Mouse (Mus musculus): ENCODE data around the gene Sphk1. TPM values are rescaled to one million over a fixed set of nuclear protein-coding genes. Genes with fewer than 3 reads are reported as not detected.

Sphk1 gene
- polyA plus RNA-seq, 1 experiment, result 3.6 TPM

GRCm38 (mm10) chr11:116570821-116571220, 40.1 kb downstream of the Sphk1 start:
- no peak for DNase-seq (ENCODE audit: low read depth)
- TF ChIP-seq CTCF (IDR thresholded peaks at IDR 0.05; ENCODE audit: borderline replicate concordance, extremely low read depth, insufficient read depth, insufficient read length) (no peak), POLR2A (IDR thresholded peaks at IDR 0.05; ENCODE audit: borderline replicate concordance, extremely low read depth, insufficient read depth, insufficient read length, poor library complexity, severe bottlenecking) (no peak)

GRCm38 (mm10) chr11:116571767-116572679, 41.3 kb downstream of the Sphk1 start:
- no peak for DNase-seq (ENCODE audit: low read depth)
- TF ChIP-seq POLR2A (IDR thresholded peaks at IDR 0.05; ENCODE audit: borderline replicate concordance, extremely low read depth, insufficient read depth, insufficient read length, poor library complexity, severe bottlenecking) (no peak), CTCF (IDR thresholded peaks at IDR 0.05; ENCODE audit: borderline replicate concordance, extremely low read depth, insufficient read depth, insufficient read length) (no peak)

GRCm38 (mm10) chr11:116572756-116573543, 42.2 kb downstream of the Sphk1 start:
- TF ChIP-seq CTCF (IDR thresholded peaks at IDR 0.05; ENCODE audit: borderline replicate concordance, extremely low read depth, insufficient read depth, insufficient read length) (no peak), POLR2A (IDR thresholded peaks at IDR 0.05; ENCODE audit: borderline replicate concordance, extremely low read depth, insufficient read depth, insufficient read length, poor library complexity, severe bottlenecking) (no peak)
- DNase-seq (ENCODE audit: low read depth), result no peak

GRCm38 (mm10) chr11:116574486-116574885, 43.8 kb downstream of the Sphk1 start:
- no peak for DNase-seq (ENCODE audit: low read depth)
- TF ChIP-seq POLR2A (IDR thresholded peaks at IDR 0.05; ENCODE audit: borderline replicate concordance, extremely low read depth, insufficient read depth, insufficient read length, poor library complexity, severe bottlenecking) (no peak), CTCF (IDR thresholded peaks at IDR 0.05; ENCODE audit: borderline replicate concordance, extremely low read depth, insufficient read depth, insufficient read length) (no peak)

GRCm38 (mm10) chr11:116574982-116575381, 44.3 kb downstream of the Sphk1 start:
- no peak for DNase-seq (ENCODE audit: low read depth)
- TF ChIP-seq CTCF (IDR thresholded peaks at IDR 0.05; ENCODE audit: borderline replicate concordance, extremely low read depth, insufficient read depth, insufficient read length), result no peak
- no peak for TF ChIP-seq POLR2A (IDR thresholded peaks at IDR 0.05; ENCODE audit: borderline replicate concordance, extremely low read depth, insufficient read depth, insufficient read length, poor library complexity, severe bottlenecking)

- DNase-seq (ENCODE audit: low read depth), result no peak
- TF ChIP-seq POLR2A (IDR thresholded peaks at IDR 0.05; ENCODE audit: borderline replicate concordance, extremely low read depth, insufficient read depth, insufficient read length, poor library complexity, severe bottlenecking), result no peak
- TF ChIP-seq CTCF (IDR thresholded peaks at IDR 0.05; ENCODE audit: borderline replicate concordance, extremely low read depth, insufficient read depth, insufficient read length), result no peak
Observed at GRCm38 (mm10) chr11:116575396-116575795, 44.7 kb downstream of the Sphk1 start.

- TF ChIP-seq POLR2A (IDR thresholded peaks at IDR 0.05; ENCODE audit: borderline replicate concordance, extremely low read depth, insufficient read depth, insufficient read length, poor library complexity, severe bottlenecking) (no peak), CTCF (IDR thresholded peaks at IDR 0.05; ENCODE audit: borderline replicate concordance, extremely low read depth, insufficient read depth, insufficient read length) (no peak)
- peak; percentile 26 for DNase-seq (ENCODE audit: low read depth)
Observed at GRCm38 (mm10) chr11:116579280-116579679, 48.6 kb downstream of the Sphk1 start.

- peak; percentile 46 for DNase-seq (ENCODE audit: low read depth)
- no peak for TF ChIP-seq POLR2A (IDR thresholded peaks at IDR 0.05; ENCODE audit: borderline replicate concordance, extremely low read depth, insufficient read depth, insufficient read length, poor library complexity, severe bottlenecking)
- TF ChIP-seq CTCF (IDR thresholded peaks at IDR 0.05; ENCODE audit: borderline replicate concordance, extremely low read depth, insufficient read depth, insufficient read length), result no peak
Observed at GRCm38 (mm10) chr11:116580031-116580652, 49.4 kb downstream of the Sphk1 start.

- TF ChIP-seq CTCF (IDR thresholded peaks at IDR 0.05; ENCODE audit: borderline replicate concordance, extremely low read depth, insufficient read depth, insufficient read length) (no peak), POLR2A (IDR thresholded peaks at IDR 0.05; ENCODE audit: borderline replicate concordance, extremely low read depth, insufficient read depth, insufficient read length, poor library complexity, severe bottlenecking) (no peak)
- DNase-seq (ENCODE audit: low read depth), result peak; percentile 63
Observed at GRCm38 (mm10) chr11:116580711-116581375, 50.1 kb downstream of the Sphk1 start.

GRCm38 (mm10) chr11:116581376-116581814, 50.7 kb downstream of the Sphk1 start, which contains the start of gene Ube2o:
TSS of gene Ube2o (minus strand) at chr11:116581447.
- TF ChIP-seq CTCF (IDR thresholded peaks at IDR 0.05; ENCODE audit: borderline replicate concordance, extremely low read depth, insufficient read depth, insufficient read length), result peak; percentile 61
- peak; percentile 81 for TF ChIP-seq POLR2A (IDR thresholded peaks at IDR 0.05; ENCODE audit: borderline replicate concordance, extremely low read depth, insufficient read depth, insufficient read length, poor library complexity, severe bottlenecking)
- DNase-seq (ENCODE audit: low read depth), result peak; percentile 92

All from brain, embryonic 14.5 days (tissue).